9 mouse cellular contexts compared by ENCODE assay signal in the genomic region with DNA sequence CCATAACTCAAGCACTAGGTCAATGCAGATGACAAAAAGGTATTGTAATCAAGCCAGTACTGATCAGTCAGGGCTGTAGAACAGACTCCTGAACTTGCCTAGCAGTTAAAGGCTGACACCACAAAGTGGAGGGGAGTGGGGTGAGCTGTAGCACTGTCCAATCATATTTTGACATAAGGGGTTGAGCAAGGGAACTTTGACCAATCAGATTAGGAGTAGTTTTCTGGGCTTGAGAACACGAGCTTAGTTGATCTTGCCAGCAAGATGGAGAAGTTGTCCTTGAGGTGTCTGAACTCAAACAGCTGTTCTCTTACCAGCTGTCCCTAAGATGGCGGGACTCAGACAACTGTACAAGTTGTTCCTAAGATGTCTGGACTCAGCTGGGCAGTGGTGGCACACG. TPM values are rescaled to one million over a fixed set of nuclear protein-coding genes. Genes with fewer than 3 reads are reported as not detected.
DNase-seq lines count a peak whose midpoint lies in the region; ATAC-seq and TF ChIP-seq lines count a peak whose summit lies in the region.
"Had no signal": no experiment of that assay in that cellular context is flagged by ENCODE, and none has a peak within 500 bp of the region (broad histone marks: within the 10 kb centered on the region; RNA-seq: fewer than 3 reads in every experiment).

No protein-coding gene starts in this region.

- H3K9me3 ChIP-seq in heart, embryonic 16.5 days (replicated peaks; ENCODE audit: control insufficient read depth, low read length): no peaks in the 10 kb centered on the region
- no peaks in the 10 kb centered on the region for H3K9me3 ChIP-seq in heart, embryonic 10.5 days
- H3K9me3 ChIP-seq in stomach, embryonic 14.5 days (ENCODE audit: control insufficient read depth, low read depth, low read length): no peaks in the 10 kb centered on the region
- H3K9me3 ChIP-seq in stomach, postnatal 0 days (ENCODE audit: control insufficient read depth, low read length): no peaks in the 10 kb centered on the region
- H3K9me3 ChIP-seq in limb, embryonic 11.5 days (ENCODE audit: control insufficient read depth, low read length): no peaks in the 10 kb centered on the region
- H3K9me3 ChIP-seq in stomach, embryonic 16.5 days (replicated peaks; ENCODE audit: control insufficient read depth, low read length): no peaks in the 10 kb centered on the region
- H3K9me3 ChIP-seq: neural tube, embryonic 12.5 days had no signal

- H3K36me3 ChIP-seq in heart, embryonic 16.5 days (ENCODE audit: control insufficient read depth, insufficient read depth): peaks cover 30% of the 10 kb centered on the region
- peaks cover 63% of the 10 kb centered on the region for H3K36me3 ChIP-seq in heart, embryonic 10.5 days
- peaks cover 57% of the 10 kb centered on the region for H3K36me3 ChIP-seq in stomach, embryonic 14.5 days (ENCODE audit: control insufficient read depth, insufficient read depth, low read length)
- H3K36me3 ChIP-seq in stomach, postnatal 0 days (ENCODE audit: control insufficient read depth, insufficient read depth, low read length): peaks cover 22% of the 10 kb centered on the region
- H3K36me3 ChIP-seq in limb, embryonic 11.5 days (ENCODE audit: control insufficient read depth, insufficient read depth, low read length): peaks cover 24% of the 10 kb centered on the region
- H3K36me3 ChIP-seq in stomach, embryonic 16.5 days (ENCODE audit: control insufficient read depth, insufficient read depth, low read length): peaks cover 8% of the 10 kb centered on the region; the same call in 1 of the 2 replicates

- no peak overlapping the region for H3K9ac ChIP-seq in heart, embryonic 16.5 days (ENCODE audit: low read length)
- no peak overlapping the region for H3K9ac ChIP-seq in stomach, embryonic 14.5 days (replicated peaks; ENCODE audit: low read depth, low read length)
- no peak overlapping the region for H3K9ac ChIP-seq in stomach, postnatal 0 days (ENCODE audit: low read length)
- no peak overlapping the region for H3K9ac ChIP-seq in limb, embryonic 11.5 days (ENCODE audit: low read length)
- H3K9ac ChIP-seq in stomach, embryonic 16.5 days (ENCODE audit: low read length): no peak overlapping the region
- H3K9ac ChIP-seq: neural tube, embryonic 12.5 days had no signal

- H3K27ac ChIP-seq in heart, embryonic 16.5 days (ENCODE audit: low read length): no peak overlapping the region
- no peak overlapping the region for H3K27ac ChIP-seq in heart, embryonic 10.5 days
- H3K27ac ChIP-seq in stomach, embryonic 14.5 days (ENCODE audit: low read length): no peak overlapping the region
- no peak overlapping the region for H3K27ac ChIP-seq in stomach, postnatal 0 days (replicated peaks)
- H3K27ac ChIP-seq in limb, embryonic 11.5 days (replicated peaks; ENCODE audit: low read depth, low read length): no peak overlapping the region
- H3K27ac ChIP-seq in stomach, embryonic 16.5 days (ENCODE audit: low read length): no peak overlapping the region
- H3K27ac ChIP-seq: neural tube, embryonic 12.5 days had no signal

- H3K4me2 ChIP-seq in heart, embryonic 16.5 days (ENCODE audit: low read depth, low read length): peak overlapping the region; percentile 87
- peak overlapping the region; percentile 59 for H3K4me2 ChIP-seq in stomach, embryonic 14.5 days (replicated peaks; ENCODE audit: low read depth, low read length)
- no peak overlapping the region for H3K4me2 ChIP-seq in stomach, postnatal 0 days (replicated peaks; ENCODE audit: low read depth)
- peak overlapping the region; percentile 38; the same call in 1 of the 2 replicates for H3K4me2 ChIP-seq in limb, embryonic 11.5 days (ENCODE audit: low read depth, severe bottlenecking)
- peak overlapping the region; percentile 71 for H3K4me2 ChIP-seq in stomach, embryonic 16.5 days (ENCODE audit: low read depth, low read length)

- DNase-seq in heart, embryonic 10.5 days (ENCODE audit: low spot score): no peak
- no peak for DNase-seq in stomach, postnatal 0 days (ENCODE audit: low spot score)
- no peak for DNase-seq in limb, embryonic 11.5 days (ENCODE audit: low spot score)
- DNase-seq in left cerebral cortex, postnatal 14 days (ENCODE audit: low spot score in 2 of 2): no peak
- DNase-seq in Muller cell, postnatal 12 days (ENCODE audit: inconsistent ontology term): no peak

- ATAC-seq in heart, embryonic 16.5 days (replicated peaks; ENCODE audit: extremely low read depth, insufficient read depth, low FRiP score): no peak
- ATAC-seq in stomach, embryonic 14.5 days (ENCODE audit: insufficient number of reproducible peaks, insufficient read depth, low FRiP score, low read depth): no peak
- no peak for ATAC-seq in stomach, postnatal 0 days (ENCODE audit: low FRiP score, low TSS enrichment)
- no peak for ATAC-seq in limb, embryonic 11.5 days (ENCODE audit: insufficient number of reproducible peaks, low FRiP score, low TSS enrichment, low read depth)
- no peak for ATAC-seq in stomach, embryonic 16.5 days (ENCODE audit: insufficient read depth, low FRiP score)

- TF ChIP-seq CTCF in stomach, postnatal 0 days (IDR thresholded peaks at IDR 0.05; ENCODE audit: low read depth): no peak

- intact Hi-C loops in left cerebral cortex, postnatal 14 days (cut with DNase I): no loop called here

- no peak overlapping the region for H3K4me3 ChIP-seq in heart, embryonic 16.5 days (ENCODE audit: low read length)
- no peak overlapping the region for H3K4me3 ChIP-seq in heart, embryonic 10.5 days
- no peak overlapping the region for H3K4me3 ChIP-seq in stomach, embryonic 14.5 days (ENCODE audit: low read depth, low read length)
- H3K4me3 ChIP-seq in stomach, postnatal 0 days (ENCODE audit: low read depth, low read length): no peak overlapping the region
- peak overlapping the region; percentile 51; the same call in 1 of the 2 replicates for H3K4me3 ChIP-seq in limb, embryonic 11.5 days (ENCODE audit: low read depth, low read length)
- 0 out of 2 replicates have a peak overlapping the region, but pooled peaks have one; percentile 83 for H3K4me3 ChIP-seq in stomach, embryonic 16.5 days (replicated peaks; ENCODE audit: low read length)

- WGBS in heart, embryonic 16.5 days: 71% methylated on average over 3 of the region's 3 CpGs
- 89% methylated on average over 3 of the region's 3 CpGs for WGBS in heart, embryonic 10.5 days
- WGBS in stomach, embryonic 14.5 days: 78% methylated on average over 3 of the region's 3 CpGs
- WGBS in stomach, postnatal 0 days: 75% methylated on average over 3 of the region's 3 CpGs
- 88% methylated on average over 3 of the region's 3 CpGs for WGBS in limb, embryonic 11.5 days
- 69% methylated on average over 3 of the region's 3 CpGs for WGBS in stomach, embryonic 16.5 days

- TF ChIP-seq EP300 in stomach, postnatal 0 days (optimal IDR thresholded peaks at IDR 0.05): no peak

- H3K4me1 ChIP-seq in heart, embryonic 16.5 days (ENCODE audit: control insufficient read depth, insufficient read depth, low read length): peaks cover 17% of the 10 kb centered on the region
- peaks cover 16% of the 10 kb centered on the region for H3K4me1 ChIP-seq in heart, embryonic 10.5 days
- H3K4me1 ChIP-seq in stomach, embryonic 14.5 days (ENCODE audit: control insufficient read depth, insufficient read depth, low read length): peaks cover 12% of the 10 kb centered on the region
- no peaks in the 10 kb centered on the region for H3K4me1 ChIP-seq in stomach, postnatal 0 days (replicated peaks; ENCODE audit: control insufficient read depth, insufficient read depth)
- no peaks in the 10 kb centered on the region; the same call in 1 of the 2 replicates for H3K4me1 ChIP-seq in limb, embryonic 11.5 days (ENCODE audit: control insufficient read depth, insufficient read depth, low read length)
- H3K4me1 ChIP-seq in stomach, embryonic 16.5 days (ENCODE audit: control insufficient read depth, insufficient read depth, low read length): peaks cover 11% of the 10 kb centered on the region

- H3K27me3 ChIP-seq in heart, embryonic 16.5 days (ENCODE audit: control insufficient read depth, insufficient read depth, low read length): no peaks in the 10 kb centered on the region
- H3K27me3 ChIP-seq in heart, embryonic 10.5 days (ENCODE audit: insufficient read depth, poor library complexity, severe bottlenecking): no peaks in the 10 kb centered on the region
- no peaks in the 10 kb centered on the region for H3K27me3 ChIP-seq in stomach, embryonic 14.5 days (ENCODE audit: control insufficient read depth, insufficient read depth, low read length)
- no peaks in the 10 kb centered on the region for H3K27me3 ChIP-seq in stomach, postnatal 0 days (ENCODE audit: control insufficient read depth, insufficient read depth, low read length)
- no peaks in the 10 kb centered on the region for H3K27me3 ChIP-seq in limb, embryonic 11.5 days (ENCODE audit: control insufficient read depth, insufficient read depth, low read length)
- no peaks in the 10 kb centered on the region for H3K27me3 ChIP-seq in stomach, embryonic 16.5 days (ENCODE audit: control insufficient read depth, insufficient read depth, low read length)
- H3K27me3 ChIP-seq: neural tube, embryonic 12.5 days had no signal

RNA-seq across cellular contexts. Expression of a gene that starts 1.0 kb away (rescaled TPM):
- 113 and 126 TPM in 2 replicates for polyA plus RNA-seq in heart, embryonic 16.5 days (2015; fragmentation: Nextera tagmentation; extraction: Ambion mirVana)
- 189 and 225 TPM in 2 replicates for polyA plus RNA-seq in heart, embryonic 10.5 days (2016; fragmentation: Nextera tagmentation; extraction: Ambion mirVana)
- 154 TPM in 2 replicates for polyA plus RNA-seq in stomach, embryonic 14.5 days (2014; fragmentation: Nextera tagmentation; extraction: Ambion mirVana)
- polyA plus RNA-seq in stomach, postnatal 0 days (2015; fragmentation: Nextera tagmentation; extraction: Ambion mirVana): 43.6 and 45.5 TPM in 2 replicates
- polyA plus RNA-seq in limb, embryonic 11.5 days (2014; fragmentation: Nextera tagmentation; extraction: Ambion mirVana): 336 and 343 TPM in 2 replicates
- 132 and 136 TPM in 2 replicates for polyA plus RNA-seq in stomach, embryonic 16.5 days (2015; fragmentation: Nextera tagmentation; extraction: Ambion mirVana)
- 10 to 100 TPM; 11.8 to 14.2 TPM for total RNA-seq in left cerebral cortex, postnatal 14 days (2021)

RNA-seq across cellular contexts. Expression of a gene that starts 1.4 kb away (rescaled TPM):
- 11.6 and 13.0 TPM in 2 replicates for polyA plus RNA-seq in heart, embryonic 16.5 days (2015; fragmentation: Nextera tagmentation; extraction: Ambion mirVana)
- 13.4 and 15.0 TPM in 2 replicates for polyA plus RNA-seq in heart, embryonic 10.5 days (2016; fragmentation: Nextera tagmentation; extraction: Ambion mirVana)
- polyA plus RNA-seq in stomach, embryonic 14.5 days (2014; fragmentation: Nextera tagmentation; extraction: Ambion mirVana): 22.3 and 22.5 TPM in 2 replicates
- 9.3 and 9.9 TPM in 2 replicates for polyA plus RNA-seq in stomach, postnatal 0 days (2015; fragmentation: Nextera tagmentation; extraction: Ambion mirVana)
- 19.5 and 21.2 TPM in 2 replicates for polyA plus RNA-seq in limb, embryonic 11.5 days (2014; fragmentation: Nextera tagmentation; extraction: Ambion mirVana)
- 22.2 and 22.4 TPM in 2 replicates for polyA plus RNA-seq in stomach, embryonic 16.5 days (2015; fragmentation: Nextera tagmentation; extraction: Ambion mirVana)
- total RNA-seq in left cerebral cortex, postnatal 14 days (2021): 10 to 100 TPM; 21.6 to 24.8 TPM

RNA-seq across cellular contexts. Expression of a gene that starts 12.3 kb away (rescaled TPM):
- polyA plus RNA-seq in heart, embryonic 16.5 days (2015; fragmentation: Nextera tagmentation; extraction: Ambion mirVana): 280 and 293 TPM in 2 replicates
- 366 and 394 TPM in 2 replicates for polyA plus RNA-seq in heart, embryonic 10.5 days (2016; fragmentation: Nextera tagmentation; extraction: Ambion mirVana)
- polyA plus RNA-seq in stomach, embryonic 14.5 days (2014; fragmentation: Nextera tagmentation; extraction: Ambion mirVana): 235 and 240 TPM in 2 replicates
- 173 and 180 TPM in 2 replicates for polyA plus RNA-seq in stomach, postnatal 0 days (2015; fragmentation: Nextera tagmentation; extraction: Ambion mirVana)
- 300 and 307 TPM in 2 replicates for polyA plus RNA-seq in limb, embryonic 11.5 days (2014; fragmentation: Nextera tagmentation; extraction: Ambion mirVana)
- polyA plus RNA-seq in stomach, embryonic 16.5 days (2015; fragmentation: Nextera tagmentation; extraction: Ambion mirVana): 281 and 289 TPM in 2 replicates
- total RNA-seq in left cerebral cortex, postnatal 14 days (2021): 100 to 1,000 TPM; 137 to 142 TPM

RNA-seq across cellular contexts. Expression of a gene that starts 14.0 kb away (rescaled TPM):
- 58.9 and 59.8 TPM in 2 replicates for polyA plus RNA-seq in heart, embryonic 16.5 days (2015; fragmentation: Nextera tagmentation; extraction: Ambion mirVana)
- 89.3 and 113 TPM in 2 replicates for polyA plus RNA-seq in heart, embryonic 10.5 days (2016; fragmentation: Nextera tagmentation; extraction: Ambion mirVana)
- polyA plus RNA-seq in stomach, embryonic 14.5 days (2014; fragmentation: Nextera tagmentation; extraction: Ambion mirVana): 89.8 and 93.8 TPM in 2 replicates
- polyA plus RNA-seq in stomach, postnatal 0 days (2015; fragmentation: Nextera tagmentation; extraction: Ambion mirVana): 27.1 and 27.7 TPM in 2 replicates
- 140 and 142 TPM in 2 replicates for polyA plus RNA-seq in limb, embryonic 11.5 days (2014; fragmentation: Nextera tagmentation; extraction: Ambion mirVana)
- 73.7 and 74.9 TPM in 2 replicates for polyA plus RNA-seq in stomach, embryonic 16.5 days (2015; fragmentation: Nextera tagmentation; extraction: Ambion mirVana)
- 10 to 100 TPM; 33.0 to 35.8 TPM for total RNA-seq in left cerebral cortex, postnatal 14 days (2021)

RNA-seq across cellular contexts. Expression of a gene that starts 14.1 kb away (rescaled TPM):
- polyA plus RNA-seq in heart, embryonic 16.5 days (2015; fragmentation: Nextera tagmentation; extraction: Ambion mirVana): 22.3 and 23.8 TPM in 2 replicates
- polyA plus RNA-seq in heart, embryonic 10.5 days (2016; fragmentation: Nextera tagmentation; extraction: Ambion mirVana): 31.6 and 46.9 TPM in 2 replicates
- 54.2 and 56.0 TPM in 2 replicates for polyA plus RNA-seq in stomach, embryonic 14.5 days (2014; fragmentation: Nextera tagmentation; extraction: Ambion mirVana)
- polyA plus RNA-seq in stomach, postnatal 0 days (2015; fragmentation: Nextera tagmentation; extraction: Ambion mirVana): 18.6 and 20.0 TPM in 2 replicates
- polyA plus RNA-seq in limb, embryonic 11.5 days (2014; fragmentation: Nextera tagmentation; extraction: Ambion mirVana): 58.5 and 64.9 TPM in 2 replicates
- polyA plus RNA-seq in stomach, embryonic 16.5 days (2015; fragmentation: Nextera tagmentation; extraction: Ambion mirVana): 44.9 and 47.2 TPM in 2 replicates
- total RNA-seq in left cerebral cortex, postnatal 14 days (2021): 10 to 100 TPM; 17.2 to 18.0 TPM

Comparison
In these comparisons a context has a peak if more than half of its experiments do, and no peak if none do; other contexts are left out.
1. H3K4me3 ChIP-seq: peak in limb, embryonic 11.5 days (single experiment) and stomach, embryonic 16.5 days (single experiment); none in heart, embryonic 16.5 days (single experiment), heart, embryonic 10.5 days (single experiment), stomach, embryonic 14.5 days (single experiment) and stomach, postnatal 0 days (single experiment).